Mouse (Mus musculus): ENCODE measurements around the gene Wdr20. TPM values are rescaled to one million over a fixed set of nuclear protein-coding genes. Genes with fewer than 3 reads are reported as not detected.

The Wdr20 gene
- polyA plus RNA-seq, 1 experiment, result 12.6 TPM

- Histone ChIP-seq H3ac (ENCODE audit: control insufficient read depth, insufficient read length, low read depth) (no peak overlapping the region), H3K79me2 (ENCODE audit: control insufficient read depth, insufficient read depth) (peaks cover 99% of the 10 kb centered on the region), H3K27me3 (ENCODE audit: control insufficient read depth, insufficient read depth, insufficient read length) (no peaks in the 10 kb centered on the region), H3K4me3 (ENCODE audit: insufficient read depth, poor library complexity, severe bottlenecking) (no peak overlapping the region), H3K79me3 (ENCODE audit: low read depth) (peaks cover 61% of the 10 kb centered on the region), H3K36me3 (ENCODE audit: control insufficient read depth, insufficient read depth) (peaks cover 3% of the 10 kb centered on the region)
- no peak for TF ChIP-seq FOSL1 (IDR thresholded peaks at IDR 0.05; ENCODE audit: insufficient read depth, low read length, poor library complexity, severe bottlenecking)
- TF ChIP-seq CEBPB (IDR thresholded peaks at IDR 0.05; ENCODE audit: low read depth), result no peak
- no peak for TF ChIP-seq CTCF (IDR thresholded peaks at IDR 0.05; ENCODE audit: control insufficient read depth, insufficient read depth, insufficient read length)
- no peak for TF ChIP-seq MYOD1 (IDR thresholded peaks at IDR 0.05; ENCODE audit: control insufficient read depth, insufficient read length, low read depth)
- TF ChIP-seq MYOG (IDR thresholded peaks at IDR 0.05; ENCODE audit: control insufficient read depth, extremely low read depth, insufficient read length), result no peak
- no peak for TF ChIP-seq MAX (IDR thresholded peaks at IDR 0.05)
- TF ChIP-seq USF1 (IDR thresholded peaks at IDR 0.05; ENCODE audit: low read depth), result no peak
These were observed 13.2 kb downstream of the Wdr20 start for GRCm38 (mm10) chr12:110750770-110751439.

GRCm38 (mm10) chr12:110752703-110753102 is 15.0 kb downstream of the Wdr20 start:
- Histone ChIP-seq H3K27me3 (ENCODE audit: control insufficient read depth, insufficient read depth, insufficient read length) (no peaks in the 10 kb centered on the region), H3K79me2 (ENCODE audit: control insufficient read depth, insufficient read depth) (peaks cover 99% of the 10 kb centered on the region), H3K4me3 (ENCODE audit: insufficient read depth, poor library complexity, severe bottlenecking) (no peak overlapping the region), H3ac (ENCODE audit: control insufficient read depth, insufficient read length, low read depth) (no peak overlapping the region), H3K36me3 (ENCODE audit: control insufficient read depth, insufficient read depth) (peaks cover 3% of the 10 kb centered on the region), H3K79me3 (ENCODE audit: low read depth) (peaks cover 51% of the 10 kb centered on the region)
- TF ChIP-seq MYOD1 (IDR thresholded peaks at IDR 0.05; ENCODE audit: control insufficient read depth, insufficient read length, low read depth), result no peak
- no peak for TF ChIP-seq USF1 (IDR thresholded peaks at IDR 0.05; ENCODE audit: low read depth)
- no peak for TF ChIP-seq FOSL1 (IDR thresholded peaks at IDR 0.05; ENCODE audit: insufficient read depth, low read length, poor library complexity, severe bottlenecking)
- TF ChIP-seq CEBPB (IDR thresholded peaks at IDR 0.05; ENCODE audit: low read depth), result no peak
- no peak for TF ChIP-seq MAX (IDR thresholded peaks at IDR 0.05)
- TF ChIP-seq CTCF (IDR thresholded peaks at IDR 0.05; ENCODE audit: control insufficient read depth, insufficient read depth, insufficient read length), result no peak
- TF ChIP-seq MYOG (IDR thresholded peaks at IDR 0.05; ENCODE audit: control insufficient read depth, extremely low read depth, insufficient read length), result no peak

- H3ac ChIP-seq (ENCODE audit: control insufficient read depth, insufficient read length, low read depth), result no peak overlapping the region
- H3K79me3 ChIP-seq (ENCODE audit: low read depth), result peaks cover 45% of the 10 kb centered on the region
- no peaks in the 10 kb centered on the region for H3K27me3 ChIP-seq (ENCODE audit: control insufficient read depth, insufficient read depth, insufficient read length)
- H3K79me2 ChIP-seq (ENCODE audit: control insufficient read depth, insufficient read depth), result peaks cover 98% of the 10 kb centered on the region
- H3K36me3 ChIP-seq (ENCODE audit: control insufficient read depth, insufficient read depth), result peaks cover 3% of the 10 kb centered on the region
- H3K4me3 ChIP-seq (ENCODE audit: insufficient read depth, poor library complexity, severe bottlenecking), result no peak overlapping the region
- TF ChIP-seq FOSL1 (IDR thresholded peaks at IDR 0.05; ENCODE audit: insufficient read depth, low read length, poor library complexity, severe bottlenecking) (no peak), CTCF (IDR thresholded peaks at IDR 0.05; ENCODE audit: control insufficient read depth, insufficient read depth, insufficient read length) (no peak), MYOG (IDR thresholded peaks at IDR 0.05; ENCODE audit: control insufficient read depth, extremely low read depth, insufficient read length) (no peak), MAX (IDR thresholded peaks at IDR 0.05) (no peak), MYOD1 (IDR thresholded peaks at IDR 0.05; ENCODE audit: control insufficient read depth, insufficient read length, low read depth) (no peak), CEBPB (IDR thresholded peaks at IDR 0.05; ENCODE audit: low read depth) (no peak), USF1 (IDR thresholded peaks at IDR 0.05; ENCODE audit: low read depth) (no peak)
These were observed 16.2 kb downstream of the Wdr20 start for GRCm38 (mm10) chr12:110753976-110754375.

GRCm38 (mm10) chr12:110757161-110757560 is 19.4 kb downstream of the Wdr20 start:
- H3K4me3 ChIP-seq (ENCODE audit: insufficient read depth, poor library complexity, severe bottlenecking), result no peak overlapping the region
- no peak overlapping the region for H3ac ChIP-seq (ENCODE audit: control insufficient read depth, insufficient read length, low read depth)
- H3K79me3 ChIP-seq (ENCODE audit: low read depth), result peaks cover 35% of the 10 kb centered on the region

GRCm38 (mm10) chr12:110758932-110759331 is 21.2 kb downstream of the Wdr20 start:
- H3ac ChIP-seq (ENCODE audit: control insufficient read depth, insufficient read length, low read depth), result no peak overlapping the region
- no peaks in the 10 kb centered on the region for H3K36me3 ChIP-seq (ENCODE audit: control insufficient read depth, insufficient read depth)
- H3K79me2 ChIP-seq (ENCODE audit: control insufficient read depth, insufficient read depth), result peaks cover 95% of the 10 kb centered on the region
- peaks cover 31% of the 10 kb centered on the region for H3K79me3 ChIP-seq (ENCODE audit: low read depth)
- TF ChIP-seq MYOD1 (IDR thresholded peaks at IDR 0.05; ENCODE audit: control insufficient read depth, insufficient read length, low read depth) (no peak), CTCF (IDR thresholded peaks at IDR 0.05; ENCODE audit: control insufficient read depth, insufficient read depth, insufficient read length) (no peak), USF1 (IDR thresholded peaks at IDR 0.05; ENCODE audit: low read depth) (no peak), CEBPB (IDR thresholded peaks at IDR 0.05; ENCODE audit: low read depth) (no peak), MAX (IDR thresholded peaks at IDR 0.05) (no peak), MYOG (IDR thresholded peaks at IDR 0.05; ENCODE audit: control insufficient read depth, extremely low read depth, insufficient read length) (no peak), FOSL1 (IDR thresholded peaks at IDR 0.05; ENCODE audit: insufficient read depth, low read length, poor library complexity, severe bottlenecking) (no peak)
- no peaks in the 10 kb centered on the region for H3K27me3 ChIP-seq (ENCODE audit: control insufficient read depth, insufficient read depth, insufficient read length)
- H3K4me3 ChIP-seq (ENCODE audit: insufficient read depth, poor library complexity, severe bottlenecking), result no peak overlapping the region

More at GRCm38 (mm10) chr12:110757161-110757560, 19.4 kb downstream of the Wdr20 start:
- Histone ChIP-seq H3K36me3 (ENCODE audit: control insufficient read depth, insufficient read depth) (no peaks in the 10 kb centered on the region), H3K79me2 (ENCODE audit: control insufficient read depth, insufficient read depth) (peaks cover 99% of the 10 kb centered on the region), H3K27me3 (ENCODE audit: control insufficient read depth, insufficient read depth, insufficient read length) (no peaks in the 10 kb centered on the region)
- TF ChIP-seq MAX (IDR thresholded peaks at IDR 0.05) (no peak), USF1 (IDR thresholded peaks at IDR 0.05; ENCODE audit: low read depth) (no peak), CEBPB (IDR thresholded peaks at IDR 0.05; ENCODE audit: low read depth) (no peak), CTCF (IDR thresholded peaks at IDR 0.05; ENCODE audit: control insufficient read depth, insufficient read depth, insufficient read length) (no peak), MYOG (IDR thresholded peaks at IDR 0.05; ENCODE audit: control insufficient read depth, extremely low read depth, insufficient read length) (no peak), FOSL1 (IDR thresholded peaks at IDR 0.05; ENCODE audit: insufficient read depth, low read length, poor library complexity, severe bottlenecking) (no peak), MYOD1 (IDR thresholded peaks at IDR 0.05; ENCODE audit: control insufficient read depth, insufficient read length, low read depth) (no peak)

Measured in C2C12 (cell line).